Mouse (Mus musculus): ENCODE data around the gene Zfp184.
"Not testable (repeated sequence)": the region's sequence is repeated elsewhere in the genome, so short reads cannot be mapped to it uniquely, and the experiment has no call there.

Gene Zfp184

GRCm38 (mm10) chr13:21944926-21945740, at the start of gene Zfp184:
Zfp184 (plus strand) TSS chr13:21945094.
- DNase-seq (ENCODE audit: low spot score) = peak; percentile 25

DNA sequence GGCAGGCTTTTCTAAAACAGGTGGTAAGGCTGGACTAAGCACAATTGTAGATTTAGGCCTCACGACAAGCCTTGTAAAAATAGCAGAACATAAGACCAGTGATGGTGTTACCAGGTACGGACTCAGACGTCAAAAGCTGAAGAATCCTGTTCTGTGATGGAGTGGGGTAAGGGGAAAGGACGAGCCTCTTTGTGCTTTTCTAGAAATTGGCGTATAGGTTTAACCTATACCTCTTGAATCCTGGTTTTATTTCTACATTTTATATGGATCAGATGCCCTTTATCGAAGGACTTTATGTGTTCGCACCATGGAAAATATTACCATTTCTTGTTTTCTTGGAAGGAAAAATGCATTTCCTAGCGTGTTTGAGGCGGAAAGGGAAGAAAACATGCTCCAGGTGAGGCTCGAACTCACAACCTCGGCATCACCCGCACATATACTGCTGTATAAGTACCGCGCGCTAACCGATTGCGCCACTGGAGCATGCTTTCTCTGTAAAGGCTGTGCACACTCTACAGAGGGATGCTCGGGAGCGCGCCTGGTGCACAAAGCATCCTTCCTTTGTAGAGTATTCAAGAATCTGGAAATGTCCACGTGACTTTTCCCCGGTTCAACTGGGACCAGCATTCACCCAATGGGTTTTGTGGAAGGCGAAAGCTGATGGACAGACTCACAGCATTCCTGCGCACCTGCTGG, 48.2 kb upstream of the Zfp184 start:
- no peak for DNase-seq (ENCODE audit: low spot score)

DNA sequence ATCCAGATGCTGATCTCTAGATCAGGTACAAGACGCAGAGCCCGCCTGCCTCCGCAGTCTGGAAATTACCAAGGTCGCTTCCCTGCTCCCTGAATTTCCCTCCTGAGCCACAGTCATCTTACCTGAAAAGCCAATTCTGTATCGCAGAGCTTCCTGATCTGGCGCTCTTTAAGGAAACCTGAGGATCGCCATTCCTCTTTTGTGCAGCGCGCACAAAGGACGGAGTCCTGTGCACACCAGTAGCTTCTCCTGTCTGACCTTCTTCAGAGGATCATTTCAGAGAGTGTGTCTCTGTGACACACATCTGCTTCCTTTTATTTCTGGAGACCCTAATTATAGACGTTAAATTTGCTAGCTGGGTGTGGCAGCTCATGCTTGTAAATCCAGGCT, 47.7 kb upstream of the Zfp184 start:
- DNase-seq (ENCODE audit: low spot score) = no peak

DNA sequence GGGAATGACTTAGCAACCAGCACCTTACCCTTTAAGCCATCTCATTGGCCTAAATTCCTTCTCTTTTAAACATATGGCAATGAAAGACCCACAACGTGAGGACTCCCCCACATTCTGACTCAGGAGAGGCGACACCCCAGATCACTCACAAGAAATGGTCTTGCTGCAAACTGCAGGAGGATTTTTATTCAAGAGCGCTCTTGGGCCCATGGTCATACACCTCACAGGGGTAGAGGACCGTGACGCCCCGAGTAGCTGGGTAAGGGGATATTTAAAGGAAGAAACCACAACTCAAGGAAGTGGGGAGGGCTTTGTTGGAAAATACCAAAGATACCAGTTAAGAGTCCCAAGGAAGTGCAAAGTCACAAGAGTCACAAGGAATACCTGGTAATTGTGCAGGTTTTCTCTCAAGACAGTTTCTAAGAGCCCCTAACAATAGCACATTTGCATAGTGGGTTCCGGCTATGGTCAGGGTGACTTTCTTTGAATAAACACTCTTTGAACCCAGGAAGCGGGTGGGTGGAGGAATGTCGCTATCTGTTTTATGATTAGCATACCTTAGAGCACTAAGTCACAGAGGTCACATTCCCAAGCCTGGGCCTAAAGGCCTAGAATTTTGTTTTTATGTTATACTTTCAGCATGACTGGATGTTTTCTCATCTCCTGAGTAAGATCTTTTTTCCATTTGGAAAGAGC, 43.9 kb upstream of the Zfp184 start:
- not testable (repeated sequence) for DNase-seq (ENCODE audit: low spot score)

DNA sequence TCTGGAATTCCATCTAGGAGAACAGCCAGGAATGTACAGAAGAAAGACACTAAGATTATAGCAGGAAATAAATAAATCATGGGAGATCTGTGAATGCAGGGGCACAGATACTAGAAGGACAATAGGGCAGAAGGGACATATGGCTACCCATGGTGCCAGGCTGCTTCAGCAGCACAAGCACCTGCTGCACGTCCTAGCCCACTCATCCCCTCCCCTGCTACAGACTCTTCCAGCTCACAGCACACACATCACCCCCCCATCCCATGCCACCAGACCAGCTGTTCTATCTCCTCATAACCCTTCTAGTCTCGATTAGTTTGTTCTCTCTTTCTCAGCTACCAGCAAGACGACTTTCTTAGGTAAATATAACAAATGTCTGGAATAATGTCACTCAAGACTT, 41.4 kb upstream of the Zfp184 start:
- DNase-seq (ENCODE audit: low spot score) = no peak

DNA sequence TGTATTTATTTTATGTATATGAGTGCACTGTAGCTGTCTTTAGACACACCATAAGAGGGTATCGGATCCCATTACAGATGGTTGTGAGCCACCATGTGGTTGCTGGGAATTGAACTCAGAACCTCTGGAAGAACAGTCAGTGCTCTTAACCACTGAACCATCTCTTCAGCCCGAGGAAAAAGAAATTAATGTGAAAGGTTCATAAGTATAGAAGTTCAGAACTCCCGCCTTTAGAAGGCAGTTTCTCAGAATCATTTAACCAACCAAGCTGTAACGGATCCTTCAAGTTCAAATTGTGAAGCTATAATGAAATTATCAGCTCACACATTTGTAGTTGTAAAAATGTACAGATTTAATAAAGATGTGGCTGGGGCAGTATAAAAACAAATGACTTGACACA, 40.8 kb upstream of the Zfp184 start:
- not testable (repeated sequence) for DNase-seq (ENCODE audit: low spot score)

DNA sequence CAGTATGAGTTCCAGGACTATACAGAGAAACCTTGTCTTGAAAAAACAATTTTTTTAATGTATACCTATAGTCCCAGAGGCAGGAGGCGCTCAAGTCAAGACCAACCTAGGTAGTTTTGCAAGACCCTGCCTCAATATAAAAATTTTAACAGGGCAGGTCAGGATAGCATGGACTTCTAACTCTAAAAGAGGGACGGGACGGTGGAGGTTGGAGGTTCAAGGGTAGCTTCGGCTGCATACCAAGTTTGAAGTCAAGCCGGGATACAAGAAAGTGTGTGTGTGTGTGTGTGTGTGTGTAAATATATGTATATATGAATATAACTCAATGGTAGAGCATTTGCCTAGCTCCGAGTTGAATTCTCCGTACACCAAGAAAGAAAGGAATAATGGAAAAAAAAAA, 38.6 kb upstream of the Zfp184 start:
- no peak for DNase-seq (ENCODE audit: low spot score)

- DNase-seq (ENCODE audit: low spot score) = no peak
Measured at GRCm38 (mm10) chr13:21906946-21907806, 37.7 kb upstream of the Zfp184 start.

- DNase-seq (ENCODE audit: low spot score) = not testable (repeated sequence)
Measured at GRCm38 (mm10) chr13:21907807-21908155, 37.1 kb upstream of the Zfp184 start.

DNA sequence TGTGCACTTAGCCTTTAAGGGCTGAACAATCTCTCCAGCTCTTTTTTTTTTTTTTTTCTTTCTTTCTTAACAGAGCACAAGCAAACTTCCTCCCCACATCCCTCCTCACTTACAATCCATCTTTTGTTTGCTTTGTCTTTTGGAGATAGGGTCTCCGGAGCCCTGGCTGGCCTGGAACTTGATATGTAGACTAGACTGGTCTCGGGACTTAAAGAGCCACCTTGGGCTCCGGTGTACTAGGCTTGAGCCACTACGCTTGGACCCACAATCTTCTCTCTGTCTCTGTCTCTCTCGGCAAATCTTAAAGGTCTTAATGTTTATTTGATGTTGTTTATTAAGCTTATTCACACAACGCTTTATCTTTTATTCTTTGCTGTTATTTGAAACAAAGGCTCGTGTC, 34.2 kb upstream of the Zfp184 start:
- no peak for DNase-seq (ENCODE audit: low spot score)

GRCm38 (mm10) chr13:21911147-21911546, 33.7 kb upstream of the Zfp184 start:
- no peak for DNase-seq (ENCODE audit: low spot score)

- DNase-seq (ENCODE audit: low spot score) = no peak
Measured at GRCm38 (mm10) chr13:21913854-21914253, 31.0 kb upstream of the Zfp184 start.

DNA sequence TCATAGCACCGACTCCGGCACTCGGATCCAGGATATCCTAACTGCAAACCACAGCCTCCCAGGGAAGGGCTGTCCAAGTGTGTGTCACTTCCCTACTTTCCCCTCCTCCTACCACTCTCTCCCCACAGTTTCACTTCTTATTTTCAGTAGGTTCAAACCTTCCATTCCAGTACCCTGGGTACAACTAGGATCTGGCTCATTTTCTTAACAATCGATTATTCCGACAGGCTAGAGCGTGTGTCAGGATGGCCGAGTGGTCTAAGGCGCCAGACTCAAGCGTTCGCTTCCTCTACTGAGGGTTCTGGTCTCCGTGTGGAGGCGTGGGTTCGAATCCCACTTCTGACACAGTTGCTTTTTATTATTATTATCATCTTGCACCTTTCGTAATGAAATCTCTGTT, 30.3 kb upstream of the Zfp184 start:
- no peak for DNase-seq (ENCODE audit: low spot score)

GRCm38 (mm10) chr13:21915487-21915886, 29.4 kb upstream of the Zfp184 start:
- DNase-seq (ENCODE audit: low spot score) = no peak

DNA sequence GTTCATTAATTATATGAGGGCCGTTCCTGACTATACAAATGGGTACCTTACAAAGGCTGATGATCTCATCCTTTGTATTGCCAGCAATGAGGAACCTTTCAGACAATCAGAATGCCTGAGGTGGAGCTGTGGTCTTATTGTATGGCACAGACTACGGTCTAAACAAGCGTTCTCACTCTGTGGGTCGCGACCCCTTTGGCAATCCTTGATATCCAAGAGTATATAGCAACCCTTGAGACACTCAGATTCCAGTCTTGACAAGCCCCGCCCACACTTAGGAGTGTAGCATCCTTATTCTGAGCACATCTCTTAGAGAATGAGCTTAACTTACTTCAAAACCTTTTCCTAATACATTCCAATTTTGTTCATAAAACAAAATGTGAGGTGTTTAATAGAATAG, 28.8 kb upstream of the Zfp184 start:
- DNase-seq (ENCODE audit: low spot score) = no peak

DNA sequence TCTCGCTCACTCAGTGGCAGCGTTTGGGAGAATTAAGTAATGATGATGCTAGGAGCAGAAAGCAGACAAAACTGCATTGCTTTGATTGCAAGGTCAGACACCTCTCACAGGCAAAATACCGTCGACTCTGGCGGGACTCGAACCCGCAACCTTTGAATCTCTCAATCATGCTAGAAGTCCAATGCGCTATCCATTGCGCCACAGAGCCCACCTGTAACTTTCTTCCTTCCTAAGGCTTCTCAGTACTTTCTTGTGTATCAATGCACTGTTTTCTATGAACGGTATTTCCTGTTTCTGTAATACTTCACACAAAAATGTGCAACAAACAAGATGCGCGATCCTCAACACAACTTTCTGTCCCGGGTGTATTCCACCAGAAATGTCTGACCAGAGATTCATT, 27.9 kb upstream of the Zfp184 start:
- DNase-seq (ENCODE audit: low spot score) = no peak

GRCm38 (mm10) chr13:21917480-21917879, 27.4 kb upstream of the Zfp184 start:
- no peak for DNase-seq (ENCODE audit: low spot score)

DNA sequence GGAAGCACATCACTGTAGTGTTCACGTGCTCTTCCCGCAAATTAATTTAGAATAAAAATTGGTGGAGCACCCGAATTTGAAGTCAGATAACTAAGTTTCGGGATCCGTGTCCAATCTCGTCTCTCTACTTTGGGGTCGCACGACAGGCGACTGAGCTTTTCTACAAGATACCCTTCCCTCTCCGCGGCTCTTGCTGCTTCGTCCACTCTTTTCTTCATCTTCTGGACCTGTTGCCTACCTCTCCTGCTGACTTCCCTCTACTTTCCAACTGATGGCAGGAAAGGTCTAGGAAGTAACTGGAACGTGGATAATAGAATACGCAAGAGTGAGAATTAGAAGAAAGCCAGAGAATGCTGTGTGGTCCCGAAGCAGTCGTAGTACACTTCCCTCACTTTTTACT, 26.9 kb upstream of the Zfp184 start:
- no peak for DNase-seq (ENCODE audit: low spot score)

- DNase-seq (ENCODE audit: low spot score) = no peak
Measured at GRCm38 (mm10) chr13:21918570-21919419, 26.1 kb upstream of the Zfp184 start.

DNA sequence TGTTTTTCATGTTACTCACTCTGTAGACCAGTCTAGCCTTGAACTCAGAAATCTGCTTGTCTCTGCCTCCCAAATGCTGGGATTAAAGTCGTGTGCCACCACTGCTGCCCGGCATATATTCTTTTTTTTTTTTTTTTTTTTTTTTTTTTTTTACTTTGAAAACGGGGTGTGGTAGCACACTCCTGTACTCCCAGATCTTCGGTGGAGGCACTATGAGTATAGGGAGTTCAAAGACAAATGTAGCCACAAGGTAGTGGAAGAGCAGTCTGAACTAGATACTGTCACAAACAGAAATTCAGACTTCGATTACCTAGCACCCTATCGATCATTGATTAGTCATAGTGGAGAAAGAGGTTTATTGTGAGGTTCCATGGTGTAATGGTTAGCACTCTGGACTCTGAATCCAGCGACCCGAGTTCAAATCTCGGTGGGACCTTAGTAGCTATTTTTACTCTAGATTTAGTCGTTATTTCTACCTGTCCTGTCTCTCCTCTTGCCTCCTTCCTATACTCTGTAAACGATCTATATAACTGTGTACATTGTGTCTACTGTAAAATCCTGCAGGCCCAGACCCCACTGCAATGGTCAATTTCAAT, 25.0 kb upstream of the Zfp184 start:
- DNase-seq (ENCODE audit: low spot score) = no peak
